Mouse (Mus musculus) heart, embryonic 15.5 days (tissue): ENCODE measurements around the gene Tor2a. TPM values are rescaled to one million over a fixed set of nuclear protein-coding genes. Genes with fewer than 3 reads are reported as not detected.

Experiments used
- ATAC-seq: fragments of 200-750 bp; cut with Nextera tagmentation; replicated peaks from 2 replicates; pipeline ENCODE4 v1.8.0; 2017; ENCODE audit warnings: low read depth, moderate TSS enrichment; ENCODE audit not compliant: insufficient number of reproducible peaks, insufficient read depth, low FRiP score
- H3K27ac ChIP-seq: fragments of 300-500 bp; sonication (generic); 2 replicates; pipeline ENCODE4 v1.5.1; 2015; ENCODE audit warnings: mild to moderate bottlenecking, inconsistent platforms
- H3K27me3 ChIP-seq: fragments of 300-500 bp; sonication (generic); 2 replicates; pipeline ENCODE4 v1.6.1; 2015; ENCODE audit warnings: inconsistent platforms
- H3K36me3 ChIP-seq: fragments of 300-500 bp; sonication (generic); 2 replicates; pipeline ENCODE4 v1.6.1; 2015; ENCODE audit warnings: mild to moderate bottlenecking, inconsistent platforms
- H3K4me1 ChIP-seq: fragments of 300-500 bp; sonication (generic); replicated peaks from 2 replicates; pipeline ENCODE4 v1.6.1; 2015; ENCODE audit warnings: inconsistent platforms
- H3K4me2 ChIP-seq: fragments of 300-500 bp; sonication (generic); 2 replicates; pipeline ENCODE4 v1.6.1; 2015; ENCODE audit warnings: inconsistent platforms, mild to moderate bottlenecking, moderate library complexity
- H3K4me3 ChIP-seq: fragments of 300-500 bp; sonication (generic); 2 replicates; pipeline ENCODE4 v1.5.1; 2015; ENCODE audit warnings: mild to moderate bottlenecking, inconsistent platforms
- H3K9ac ChIP-seq: fragments of 300-500 bp; sonication (generic); 2 replicates; pipeline ENCODE4 v1.6.1; 2015; ENCODE audit warnings: mild to moderate bottlenecking, inconsistent platforms
- H3K9me3 ChIP-seq: fragments of 300-500 bp; sonication (generic); replicated peaks from 2 replicates; pipeline ENCODE4 v1.6.1; 2016; ENCODE audit warnings: inconsistent platforms
- WGBS: fragments of 180-500 bp; shearing (Covaris S2); methylation state at CpG from one replicate; pipeline ENCODE4 v1.1.7; 2015; ENCODE audit warnings: mixed read lengths; 5-methylcytosine and 5-hydroxymethylcytosine counted together
- polyA plus RNA-seq: library from polyadenylated mRNA; unstranded; fragments of >200 nt; fragmentation: Nextera tagmentation; extraction: Ambion mirVana; gene quantifications from 2 replicates; pipeline ENCODE4 v1.2.1, GENCODE M21; 2015

Tor2a gene
- polyA plus RNA-seq, 1 experiment from 2014 or later, result 31.2 TPM

DNA sequence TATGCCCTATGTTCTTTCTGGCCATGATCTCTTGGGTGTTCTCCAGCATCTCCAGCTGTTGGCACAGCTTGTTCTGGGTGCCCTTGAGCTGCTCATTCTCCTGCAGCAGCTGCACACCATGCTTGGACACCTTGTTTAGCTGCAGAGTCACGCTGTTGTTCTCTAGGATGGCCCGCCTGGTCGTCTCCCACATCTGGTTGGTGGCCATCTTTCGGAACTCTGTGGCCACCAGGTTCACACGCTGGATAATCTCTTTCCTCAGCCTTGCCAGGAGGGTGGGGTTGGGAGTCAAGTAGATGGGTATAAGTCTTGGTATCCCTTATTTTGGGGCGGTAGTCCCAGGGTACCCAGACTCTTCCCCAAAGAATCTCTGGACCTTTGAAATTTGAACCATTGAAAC, 22.7 kb downstream of the Tor2a start:
- no peaks in the 10 kb centered on the region for H3K9me3 ChIP-seq
- 89% methylated on average over 6 of the region's 6 CpGs for WGBS
- no peak overlapping the region for H3K4me3 ChIP-seq
- H3K27ac ChIP-seq, result no peak overlapping the region
- no peak for ATAC-seq
- no peak overlapping the region for H3K4me2 ChIP-seq
- peaks cover 24% of the 10 kb centered on the region for H3K4me1 ChIP-seq
- H3K27me3 ChIP-seq, result peaks cover 5% of the 10 kb centered on the region; the same call in 1 of the 2 replicates
- no peaks in the 10 kb centered on the region for H3K36me3 ChIP-seq
- H3K9ac ChIP-seq, result no peak overlapping the region

DNA sequence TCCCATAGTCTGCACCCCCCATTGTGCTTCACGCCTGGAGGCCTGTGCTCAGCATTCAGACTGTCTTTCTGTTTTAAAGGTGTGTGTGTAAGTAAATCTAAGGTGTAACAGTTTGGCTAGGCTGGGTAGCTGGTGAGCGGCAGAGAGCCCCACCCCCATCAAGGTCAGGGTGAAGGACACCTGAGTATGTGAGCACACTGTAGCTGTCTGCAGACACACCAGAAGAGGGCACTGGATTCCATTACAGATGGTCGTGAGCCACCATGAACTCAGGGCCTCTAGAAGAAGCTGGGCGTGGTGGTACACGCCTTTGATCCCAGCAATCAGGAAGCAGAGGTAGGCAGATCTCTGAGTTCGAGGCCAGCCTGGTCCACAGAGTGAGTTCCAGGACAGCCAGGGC, 24.7 kb downstream of the Tor2a start:
- Histone ChIP-seq H3K4me2 (no peak overlapping the region), H3K36me3 (no peaks in the 10 kb centered on the region), H3K9ac (no peak overlapping the region), H3K4me1 (peaks cover 11% of the 10 kb centered on the region), H3K9me3 (no peaks in the 10 kb centered on the region), H3K27ac (no peak overlapping the region), H3K27me3 (no peaks in the 10 kb centered on the region), H3K4me3 (no peak overlapping the region)
- 73% methylated on average over 6 of the region's 6 CpGs for WGBS
- ATAC-seq, result no peak

DNA sequence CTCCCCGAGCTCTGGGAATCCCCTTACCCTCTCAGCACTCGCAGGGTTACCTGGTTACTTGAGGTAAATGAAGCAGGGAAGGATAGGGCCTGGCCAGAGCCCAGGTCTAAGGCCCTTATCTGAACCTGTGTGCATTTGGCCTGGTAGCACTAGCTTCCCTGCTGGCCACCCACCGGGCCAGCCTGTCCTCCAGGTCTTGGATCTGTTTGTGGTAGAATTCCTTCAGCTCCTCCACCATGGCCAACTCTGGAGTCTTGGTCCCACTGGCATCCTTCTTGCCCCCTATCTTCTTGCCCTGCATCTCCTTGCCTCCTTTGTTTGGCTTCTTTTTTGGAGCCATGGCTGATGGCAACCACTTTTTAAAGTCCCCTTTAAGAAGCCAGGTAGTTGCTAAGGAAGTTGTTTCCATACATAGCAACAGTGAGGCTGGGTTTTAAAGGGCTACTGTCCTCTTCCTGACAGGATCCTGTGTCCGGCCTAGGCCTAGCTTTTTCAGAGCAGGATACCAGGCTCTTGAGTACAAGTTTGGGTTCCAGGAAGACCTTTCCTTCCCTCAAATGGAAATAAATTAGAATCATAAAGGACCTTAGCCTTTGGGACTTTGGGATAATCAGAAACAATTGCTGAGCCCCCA, 27.1 kb downstream of the Tor2a start, which contains the start of gene Cfap157:
Cfap157 (minus strand) TSS at position 381 of the 634 bp plus-strand sequence.
- Histone ChIP-seq H3K4me2 (peak within 1 kb of the TSS; percentile 14), H3K9me3 (no peaks in the 10 kb centered on the region), H3K4me1 (peaks cover 11% of the 10 kb centered on the region), H3K27me3 (no peaks in the 10 kb centered on the region), H3K36me3 (no peaks in the 10 kb centered on the region), H3K9ac (no peak within 1 kb of the TSS), H3K4me3 (no peak within 1 kb of the TSS), H3K27ac (no peak within 1 kb of the TSS)
- no peak for ATAC-seq
- 56% methylated on average over 4 of the region's 4 CpGs for WGBS

DNA sequence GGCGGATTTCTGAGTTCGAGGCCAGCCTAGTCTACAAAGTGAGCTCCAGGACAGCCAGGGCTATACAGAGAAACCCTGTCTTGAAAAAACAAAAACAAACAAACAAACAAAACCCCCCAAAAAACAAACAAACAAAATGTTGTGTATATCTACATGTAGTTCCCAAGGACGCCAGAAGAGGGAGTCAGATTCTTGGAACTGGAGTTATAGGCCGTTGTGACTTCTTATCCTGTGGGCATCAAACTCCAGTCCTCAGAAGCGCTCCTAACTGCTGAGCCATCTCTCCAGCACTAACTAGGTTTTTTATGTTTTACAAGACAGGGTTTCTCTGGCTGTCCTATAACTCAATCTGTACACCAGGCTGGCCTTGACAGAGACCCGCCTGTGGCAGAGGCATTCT, 30.1 kb downstream of the Tor2a start:
- H3K4me1 ChIP-seq, result peaks cover 16% of the 10 kb centered on the region
- no peaks in the 10 kb centered on the region for H3K36me3 ChIP-seq
- H3K27ac ChIP-seq, result no peak overlapping the region
- no peaks in the 10 kb centered on the region for H3K27me3 ChIP-seq
- no peak overlapping the region for H3K4me3 ChIP-seq
- no peak overlapping the region for H3K9ac ChIP-seq
- H3K9me3 ChIP-seq, result no peaks in the 10 kb centered on the region
- no peak overlapping the region for H3K4me2 ChIP-seq
- WGBS, result 57% methylated on average over 6 of the region's 6 CpGs
- no peak for ATAC-seq

DNA sequence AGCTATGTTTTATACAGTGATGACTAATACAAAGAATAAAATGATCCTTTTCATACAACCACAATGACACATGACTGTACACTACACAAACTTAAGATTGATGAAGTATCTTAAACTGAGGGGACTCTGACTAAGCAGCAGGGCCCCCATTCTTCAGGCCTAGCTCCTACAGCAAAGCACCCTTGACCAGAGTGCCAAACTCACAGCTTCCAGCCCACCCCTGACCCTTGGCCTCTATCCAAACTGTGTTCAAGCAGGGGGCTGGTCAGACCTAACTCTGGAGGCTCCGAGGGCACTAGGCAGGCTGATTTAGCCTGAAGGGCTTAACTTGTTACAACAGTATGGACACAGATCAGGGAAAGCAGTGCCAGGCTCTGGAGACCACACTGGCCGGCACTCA, 31.5 kb downstream of the Tor2a start:
- Histone ChIP-seq H3K9me3 (no peaks in the 10 kb centered on the region), H3K4me2 (no peak overlapping the region), H3K4me1 (peaks cover 16% of the 10 kb centered on the region), H3K27ac (no peak overlapping the region), H3K9ac (no peak overlapping the region), H3K4me3 (no peak overlapping the region), H3K27me3 (no peaks in the 10 kb centered on the region), H3K36me3 (0 out of 2 replicates have a peak, but pooled peaks cover 5% of the 10 kb centered on the region)
- WGBS, result 33% methylated on average over 2 of the region's 2 CpGs
- ATAC-seq, result no peak

DNA sequence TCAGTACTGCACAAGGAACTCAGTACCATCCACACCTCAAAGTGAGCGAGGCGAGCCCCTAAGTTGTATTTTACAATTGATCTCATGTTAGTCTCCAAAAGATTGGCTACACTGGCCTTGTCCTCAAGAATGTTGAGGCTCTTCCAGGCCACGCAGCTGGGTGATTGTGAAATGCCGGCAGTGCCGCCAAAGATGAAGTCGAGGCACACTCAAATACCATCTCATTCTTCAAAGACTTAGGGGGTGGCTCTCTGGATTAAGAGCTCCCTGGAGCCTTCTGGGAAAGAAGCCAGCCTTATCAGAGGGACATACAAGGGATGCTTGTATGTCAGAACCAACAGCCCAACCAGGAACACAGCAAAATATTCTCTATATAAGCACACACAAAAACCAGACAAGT, 34.3 kb downstream of the Tor2a start:
- H3K4me3 ChIP-seq, result no peak overlapping the region
- H3K27ac ChIP-seq, result peak overlapping the region; percentile 48
- WGBS, result 46% methylated on average over 6 of the region's 6 CpGs
- ATAC-seq, result no peak
- no peak overlapping the region for H3K9ac ChIP-seq
- H3K9me3 ChIP-seq, result no peaks in the 10 kb centered on the region
- peaks cover 11% of the 10 kb centered on the region; the same call in 1 of the 2 replicates for H3K36me3 ChIP-seq
- peaks cover 7% of the 10 kb centered on the region; the same call in 1 of the 2 replicates for H3K4me1 ChIP-seq
- H3K4me2 ChIP-seq, result no peak overlapping the region
- H3K27me3 ChIP-seq, result no peaks in the 10 kb centered on the region

DNA sequence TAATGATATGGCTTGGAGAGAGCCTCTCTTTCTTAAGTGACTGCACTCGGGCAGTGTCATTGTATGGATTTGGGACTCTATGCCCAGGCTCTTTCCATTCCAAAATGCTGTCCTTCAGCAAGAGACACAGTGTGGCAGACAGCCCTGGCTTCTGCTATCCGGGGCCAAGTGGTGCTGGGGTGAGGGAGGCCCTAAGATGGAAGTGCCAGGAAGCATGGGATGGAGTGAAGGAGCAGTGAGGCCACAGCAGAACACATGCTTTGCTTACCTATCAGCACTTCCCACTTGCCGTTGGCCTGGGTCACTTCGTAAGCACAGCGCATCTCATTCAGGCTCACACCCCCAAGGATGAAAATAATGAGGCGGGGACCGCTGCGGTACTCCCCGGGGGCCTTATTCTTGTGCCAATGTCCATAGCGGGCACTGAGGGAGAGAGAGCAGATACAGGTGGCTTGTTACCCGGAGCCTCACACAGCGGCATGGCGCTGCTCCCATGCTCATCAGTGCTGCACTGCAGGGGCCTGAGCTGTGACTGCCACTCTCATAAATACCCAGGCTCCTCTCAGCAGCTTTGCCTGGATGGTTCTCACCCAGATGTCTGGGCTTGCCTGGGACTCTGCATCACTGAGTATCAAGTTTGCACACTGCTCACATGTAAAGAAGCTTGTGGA, 38.8 kb downstream of the Tor2a start:
- H3K4me2 ChIP-seq, result no peak overlapping the region
- no peak overlapping the region for H3K4me3 ChIP-seq
- WGBS, result 86% methylated on average over 13 of the region's 13 CpGs
- H3K9ac ChIP-seq, result no peak overlapping the region
- H3K27me3 ChIP-seq, result no peaks in the 10 kb centered on the region
- peaks cover 23% of the 10 kb centered on the region for H3K4me1 ChIP-seq
- H3K27ac ChIP-seq, result no peak overlapping the region
- ATAC-seq, result no peak
- H3K36me3 ChIP-seq, result peaks cover 37% of the 10 kb centered on the region; the same call in 1 of the 2 replicates
- H3K9me3 ChIP-seq, result no peaks in the 10 kb centered on the region

DNA sequence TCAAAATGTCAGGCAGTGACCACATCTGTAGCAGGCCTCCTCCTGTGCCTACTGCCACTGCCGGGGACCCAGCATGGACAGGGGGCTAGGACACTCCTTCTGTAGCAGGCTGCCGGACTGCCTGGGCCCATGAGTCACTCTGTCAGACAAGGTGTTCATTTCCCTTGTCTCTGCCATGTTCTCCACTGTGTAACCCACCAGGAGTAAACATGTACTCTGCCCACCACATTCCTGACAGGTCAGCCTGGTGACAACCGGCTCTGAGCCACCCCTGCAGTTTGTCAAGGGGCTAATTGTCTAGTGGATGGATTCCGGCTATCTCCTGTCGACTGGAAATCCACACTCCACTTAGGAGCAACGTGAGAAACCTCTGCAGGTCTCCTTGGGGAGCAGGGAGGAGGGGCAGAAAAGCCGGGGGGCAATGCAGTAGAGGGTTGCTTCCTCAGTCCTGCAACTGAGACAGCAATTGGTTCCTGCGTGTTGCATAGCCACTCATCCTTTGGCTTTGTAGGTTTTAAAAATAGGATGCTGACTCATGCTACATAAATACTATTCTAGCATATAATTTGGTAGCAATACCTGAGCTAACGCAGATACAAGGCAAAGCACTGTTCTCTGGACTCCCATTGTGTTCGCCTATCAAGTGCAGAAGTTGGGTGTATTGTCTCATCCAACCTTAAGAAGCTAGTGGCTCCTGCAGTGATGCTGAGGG, 41.4 kb downstream of the Tor2a start:
- peak; percentile 52; the same call in 1 of the 2 replicates for ATAC-seq
- H3K27ac ChIP-seq, result peak overlapping the region; percentile 54
- no peaks in the 10 kb centered on the region for H3K9me3 ChIP-seq
- peaks cover 40% of the 10 kb centered on the region; the same call in 1 of the 2 replicates for H3K36me3 ChIP-seq
- 35% methylated on average over 10 of the region's 10 CpGs for WGBS
- H3K9ac ChIP-seq, result no peak overlapping the region
- peaks cover 16% of the 10 kb centered on the region for H3K4me1 ChIP-seq
- no peaks in the 10 kb centered on the region for H3K27me3 ChIP-seq
- H3K4me3 ChIP-seq, result no peak overlapping the region
- H3K4me2 ChIP-seq, result no peak overlapping the region

DNA sequence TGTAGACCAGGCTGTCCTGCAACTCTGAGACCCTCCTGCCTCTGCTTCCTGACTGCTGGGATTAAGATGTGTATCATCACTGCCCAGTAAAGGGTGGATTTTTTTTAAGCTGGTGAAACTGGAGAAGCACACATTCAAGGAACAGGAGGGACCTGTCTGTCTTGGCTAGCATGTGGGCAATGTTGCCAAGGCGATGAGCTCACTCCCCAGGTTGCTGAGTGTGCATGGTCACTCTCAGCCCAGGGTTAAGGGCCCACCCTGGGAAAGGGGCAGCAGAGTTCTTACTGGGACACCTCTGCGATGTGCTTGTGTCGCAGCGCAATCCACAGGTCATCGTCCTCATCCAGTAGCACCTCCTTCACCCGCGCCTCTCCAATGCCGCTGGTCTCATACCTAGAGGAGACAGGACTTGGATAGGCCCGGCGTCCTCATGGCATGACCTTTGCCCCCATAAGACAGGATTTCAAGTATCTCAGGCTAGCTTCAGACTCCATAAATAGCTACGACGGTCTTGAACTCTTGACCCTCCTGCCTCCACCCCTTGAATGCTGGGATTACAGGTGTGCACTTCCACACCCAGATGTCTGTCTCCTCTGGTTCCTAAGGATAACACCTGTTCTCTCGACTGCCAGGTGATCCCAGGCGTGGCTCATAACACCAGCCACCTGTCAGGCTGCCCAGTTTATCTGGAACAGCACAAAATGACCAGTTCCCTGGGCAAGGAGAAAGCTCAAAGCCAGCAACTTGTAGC, 52.0 kb downstream of the Tor2a start:
- Histone ChIP-seq H3K4me2 (no peak overlapping the region), H3K9ac (no peak overlapping the region), H3K4me3 (no peak overlapping the region), H3K27me3 (no peaks in the 10 kb centered on the region), H3K27ac (no peak overlapping the region), H3K9me3 (no peaks in the 10 kb centered on the region), H3K4me1 (no peaks in the 10 kb centered on the region), H3K36me3 (peaks cover 39% of the 10 kb centered on the region)
- 85% methylated on average over 14 of the region's 14 CpGs for WGBS
- 0 out of 2 replicates have a peak, but pooled peaks have one; percentile 27 for ATAC-seq
